Mouse (Mus musculus) 416B (cell line): ENCODE data around the gene C1qtnf4.

Source experiments
- DNase-seq: peaks from one replicate; pipeline ENCODE4 v3.0.0; 2011; ENCODE audit warnings: low read depth

Gene C1qtnf4

DNA sequence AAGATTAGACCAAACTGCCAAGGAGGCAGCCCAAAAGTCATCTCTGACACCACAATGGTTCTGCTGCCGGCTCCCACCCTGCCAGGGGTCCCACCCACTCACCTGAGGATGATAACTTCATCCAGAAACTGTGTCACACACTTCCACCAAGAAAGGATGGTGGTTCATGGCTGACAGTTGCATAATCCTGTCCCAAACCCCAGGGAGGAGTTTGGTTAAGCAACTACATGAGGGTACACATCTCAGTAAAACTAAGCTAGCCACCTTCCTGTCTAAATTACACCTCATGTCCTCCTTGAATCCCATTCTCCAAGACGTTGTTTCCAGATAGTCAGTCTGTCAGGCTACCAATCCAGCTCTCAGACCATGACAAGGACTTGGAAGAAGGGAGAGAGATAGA lies 46.6 kb downstream of the C1qtnf4 start:
- DNase-seq = no peak

DNA sequence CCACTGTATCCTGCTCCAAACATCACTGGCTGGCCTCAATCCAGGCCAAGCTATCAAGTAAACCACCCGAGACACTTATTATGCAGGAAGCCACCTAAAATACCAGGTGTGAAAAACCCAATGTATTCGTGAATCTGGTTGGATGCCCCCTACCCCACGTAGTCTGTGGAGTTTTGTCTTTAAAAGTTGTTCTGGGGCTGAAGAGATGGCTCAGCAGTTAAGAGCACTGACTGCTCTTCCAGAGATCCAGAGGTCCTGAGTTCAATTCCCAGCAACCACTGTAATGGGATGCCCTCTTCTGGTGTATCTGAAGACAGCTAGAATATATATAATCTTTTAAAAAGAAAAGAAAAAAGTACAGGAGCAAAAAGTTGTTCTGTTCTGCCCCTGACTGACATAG lies 52.7 kb downstream of the C1qtnf4 start:
- no peak for DNase-seq

DNA sequence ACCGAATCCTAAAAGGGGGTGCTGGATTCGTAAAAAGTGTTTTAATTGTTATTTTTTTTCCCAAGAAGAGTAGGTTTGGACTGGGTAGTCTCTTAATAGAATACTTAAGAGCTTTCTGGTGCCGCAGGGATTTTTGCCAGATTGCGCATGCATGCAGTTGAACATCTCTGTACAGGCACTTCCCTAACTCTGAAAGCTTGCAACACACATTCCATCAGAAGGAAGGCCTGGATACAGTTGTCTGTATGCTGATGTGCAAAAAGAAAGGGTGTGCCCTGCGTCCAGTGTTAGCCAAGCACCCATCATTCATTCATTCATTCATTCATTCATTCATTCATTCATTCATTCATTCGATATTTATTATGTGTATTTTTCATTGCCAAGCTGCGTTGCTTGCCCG lies 54.1 kb downstream of the C1qtnf4 start:
- DNase-seq = peak; percentile 40
